Mouse (Mus musculus): ENCODE results near the gene Abr. TPM values are rescaled to one million over a fixed set of nuclear protein-coding genes. Genes with fewer than 3 reads are reported as not detected.
A peak's percentile ranks its signal among the peaks of the same experiment; 100 is the strongest.

The Abr gene
- total and polyA plus RNA-seq, 2 experiments from 2014 or later = 102 to 243 TPM

DNA sequence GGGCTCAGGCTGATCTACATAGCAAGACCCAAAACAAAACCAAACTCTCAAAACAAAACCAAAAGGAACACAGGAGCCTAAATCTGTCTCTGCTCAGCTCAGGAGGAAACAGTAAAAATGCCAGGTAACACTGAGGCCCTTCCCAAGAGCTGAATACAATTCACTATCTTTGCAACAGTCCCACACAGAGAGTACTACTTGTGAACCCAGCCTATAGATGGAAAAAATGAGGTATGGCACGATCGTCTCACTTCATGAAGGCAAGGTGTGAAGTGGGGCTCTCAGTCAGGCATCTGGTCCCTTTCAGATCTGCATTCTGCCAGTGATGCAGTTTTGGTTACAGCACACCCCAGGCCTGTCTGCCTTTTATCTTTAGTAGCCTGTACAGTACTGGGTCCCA, 138.1 kb downstream of the Abr start:
- TF ChIP-seq CTCF (IDR thresholded peaks at IDR 0.05) = no peak
- H3K9me3 ChIP-seq (ENCODE audit: low read length) = no peaks in the 10 kb centered on the region
- no peak overlapping the region for H3K4me2 ChIP-seq (ENCODE audit: low read depth, low read length, poor library complexity, severe bottlenecking)
- H3K4me1 ChIP-seq (ENCODE audit: insufficient read depth, low read length) = 0 out of 2 replicates have a peak, but pooled peaks cover 4% of the 10 kb centered on the region
- no peaks in the 10 kb centered on the region for H3K27me3 ChIP-seq (ENCODE audit: insufficient read depth, low read length)
- 85% methylated on average over 2 of the region's 2 CpGs for WGBS
- no peak for ATAC-seq (ENCODE audit: low FRiP score)
- peaks cover 13% of the 10 kb centered on the region for H3K36me3 ChIP-seq (ENCODE audit: insufficient read depth, low read length)
- H3K9ac ChIP-seq (replicated peaks; ENCODE audit: low read length, poor library complexity, severe bottlenecking) = 0 out of 2 replicates have a peak overlapping the region, but pooled peaks have one; percentile 1
- no peak for DNase-seq (ENCODE audit: low spot score)
- no peak overlapping the region for H3K4me3 ChIP-seq (ENCODE audit: low read depth, low read length)
- no peak overlapping the region for H3K27ac ChIP-seq (ENCODE audit: low read depth, low read length)

DNA sequence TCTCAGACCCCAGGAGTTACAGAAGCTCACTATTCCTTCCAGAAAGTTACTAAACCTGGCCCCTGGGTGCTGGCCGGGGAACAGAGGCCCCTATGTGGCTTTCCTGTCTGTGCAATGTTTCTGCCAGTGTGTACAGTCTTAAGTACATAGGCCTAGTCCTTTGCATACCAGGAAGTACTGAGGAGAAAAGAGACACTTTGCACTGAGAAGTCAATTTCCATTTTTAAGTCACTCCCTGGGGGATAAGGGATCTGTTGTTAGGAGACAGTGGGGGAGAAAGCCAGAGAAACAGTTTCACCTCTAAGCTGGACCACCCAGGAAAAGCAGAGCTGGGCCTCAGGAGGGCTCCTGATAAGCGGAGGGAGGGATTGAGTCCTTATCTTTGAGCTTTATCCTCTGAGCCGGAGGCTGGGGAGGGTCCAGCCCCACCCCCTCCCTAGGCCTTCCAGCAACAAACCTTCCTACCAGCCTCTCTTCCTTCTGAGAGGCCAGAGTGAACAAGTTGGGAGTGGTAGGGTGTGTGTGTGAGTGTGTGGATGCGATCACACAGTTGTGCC, 138.9 kb downstream of the Abr start:
- 0 out of 2 replicates have a peak, but pooled peaks cover 4% of the 10 kb centered on the region for H3K4me1 ChIP-seq (ENCODE audit: insufficient read depth, low read length)
- no peak overlapping the region for H3K4me3 ChIP-seq (ENCODE audit: low read depth, low read length)
- H3K36me3 ChIP-seq (ENCODE audit: insufficient read depth, low read length) = peaks cover 21% of the 10 kb centered on the region
- no peak overlapping the region for H3K4me2 ChIP-seq (ENCODE audit: low read depth, low read length, poor library complexity, severe bottlenecking)
- no peak for ATAC-seq (ENCODE audit: low FRiP score)
- no peak for DNase-seq (ENCODE audit: low spot score)
- no peak overlapping the region for H3K27ac ChIP-seq (ENCODE audit: low read depth, low read length)
- WGBS = 29% methylated on average over 4 of the region's 4 CpGs
- no peak for TF ChIP-seq CTCF (IDR thresholded peaks at IDR 0.05)
- no peaks in the 10 kb centered on the region for H3K9me3 ChIP-seq (ENCODE audit: low read length)
- H3K27me3 ChIP-seq (ENCODE audit: insufficient read depth, low read length) = no peaks in the 10 kb centered on the region
- 0 out of 2 replicates have a peak overlapping the region, but pooled peaks have one; percentile 1 for H3K9ac ChIP-seq (replicated peaks; ENCODE audit: low read length, poor library complexity, severe bottlenecking)

DNA sequence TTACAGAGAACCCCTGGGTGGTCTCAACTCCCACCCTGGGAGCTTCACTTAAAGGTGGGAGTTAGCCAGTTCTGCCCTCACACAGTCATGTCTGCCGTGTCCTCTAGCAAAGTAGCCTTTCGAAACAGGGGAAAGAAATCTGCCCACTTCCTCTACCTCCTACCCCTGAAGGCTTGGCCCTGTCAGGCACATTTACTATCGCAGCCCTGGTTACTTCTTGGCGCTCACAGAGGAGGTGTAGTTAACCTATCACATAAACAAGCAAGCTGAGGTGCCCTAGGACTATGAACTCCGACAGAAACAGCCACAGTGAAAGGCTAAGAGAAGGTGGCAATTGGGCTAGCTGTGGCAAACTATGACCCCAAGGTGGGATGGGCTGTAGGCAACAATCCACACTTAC, 139.4 kb downstream of the Abr start:
- peak overlapping the region; percentile 19; the same call in 1 of the 2 replicates for H3K9ac ChIP-seq (replicated peaks; ENCODE audit: low read length, poor library complexity, severe bottlenecking)
- no peak for ATAC-seq (ENCODE audit: low FRiP score)
- H3K27ac ChIP-seq (ENCODE audit: low read depth, low read length) = no peak overlapping the region
- 42% methylated on average over 5 of the region's 5 CpGs for WGBS
- 0 out of 2 replicates have a peak, but pooled peaks cover 4% of the 10 kb centered on the region for H3K4me1 ChIP-seq (ENCODE audit: insufficient read depth, low read length)
- H3K27me3 ChIP-seq (ENCODE audit: insufficient read depth, low read length) = no peaks in the 10 kb centered on the region
- no peak overlapping the region for H3K4me2 ChIP-seq (ENCODE audit: low read depth, low read length, poor library complexity, severe bottlenecking)
- H3K36me3 ChIP-seq (ENCODE audit: insufficient read depth, low read length) = peaks cover 22% of the 10 kb centered on the region
- no peak overlapping the region for H3K4me3 ChIP-seq (ENCODE audit: low read depth, low read length)
- no peak for DNase-seq (ENCODE audit: low spot score)
- H3K9me3 ChIP-seq (ENCODE audit: low read length) = no peaks in the 10 kb centered on the region
- TF ChIP-seq CTCF (IDR thresholded peaks at IDR 0.05) = no peak

DNA sequence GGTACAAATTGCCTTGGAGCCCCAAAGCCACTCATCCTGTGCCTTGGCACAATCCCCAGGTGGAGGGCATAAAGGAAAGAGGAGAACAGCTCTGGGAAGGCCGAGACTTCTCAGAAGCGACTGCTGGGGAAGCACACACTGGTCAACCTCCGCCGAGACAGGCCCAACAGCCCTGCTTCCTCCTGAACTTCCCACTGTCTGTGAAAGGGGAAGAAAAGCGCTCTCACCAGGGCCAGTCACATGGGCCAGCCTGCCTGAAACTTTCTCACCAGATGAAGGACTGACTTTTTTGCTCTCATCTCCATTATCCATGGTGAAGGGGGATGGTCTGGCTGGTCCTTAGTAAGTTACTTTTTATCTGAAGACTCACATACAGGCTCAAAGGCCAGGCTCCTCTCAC, 139.9 kb downstream of the Abr start:
- H3K4me1 ChIP-seq (ENCODE audit: insufficient read depth, low read length) = 0 out of 2 replicates have a peak, but pooled peaks cover 4% of the 10 kb centered on the region
- DNase-seq (ENCODE audit: low spot score) (no peak), ATAC-seq (ENCODE audit: low FRiP score) (no peak)
- H3K4me2 ChIP-seq (ENCODE audit: low read depth, low read length, poor library complexity, severe bottlenecking) = no peak overlapping the region
- no peak overlapping the region for H3K27ac ChIP-seq (ENCODE audit: low read depth, low read length)
- H3K27me3 ChIP-seq (ENCODE audit: insufficient read depth, low read length) = no peaks in the 10 kb centered on the region
- peaks cover 26% of the 10 kb centered on the region for H3K36me3 ChIP-seq (ENCODE audit: insufficient read depth, low read length)
- peak overlapping the region; percentile 19; the same call in 1 of the 2 replicates for H3K9ac ChIP-seq (replicated peaks; ENCODE audit: low read length, poor library complexity, severe bottlenecking)
- no peaks in the 10 kb centered on the region for H3K9me3 ChIP-seq (ENCODE audit: low read length)
- no peak overlapping the region for H3K4me3 ChIP-seq (ENCODE audit: low read depth, low read length)
- no peak for TF ChIP-seq CTCF (IDR thresholded peaks at IDR 0.05)
- WGBS = 62% methylated on average over 5 of the region's 5 CpGs

DNA sequence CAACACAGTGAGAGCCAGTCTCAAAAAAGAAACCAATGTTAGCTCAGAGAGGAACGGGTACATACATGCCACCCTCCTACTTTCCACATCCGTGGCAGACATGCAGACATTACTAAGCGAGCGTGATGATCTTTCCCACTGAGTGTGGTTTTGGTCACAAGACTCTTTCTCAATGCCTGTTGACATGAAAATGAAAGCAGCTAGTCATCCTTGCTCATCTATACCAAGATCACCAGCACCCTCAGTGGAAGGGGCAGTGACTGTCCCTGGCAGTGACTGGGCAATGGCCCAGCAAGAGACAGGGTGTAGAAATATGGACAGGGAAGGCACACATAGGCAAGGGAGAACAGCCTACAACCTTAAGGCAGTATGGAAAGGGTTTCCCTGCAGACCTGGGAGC, 142.4 kb downstream of the Abr start:
- 92% methylated on average over 4 of the region's 4 CpGs for WGBS
- no peak for TF ChIP-seq CTCF (IDR thresholded peaks at IDR 0.05)
- DNase-seq (ENCODE audit: low spot score) = no peak
- Histone ChIP-seq H3K4me3 (ENCODE audit: low read depth, low read length) (no peak overlapping the region), H3K27me3 (ENCODE audit: insufficient read depth, low read length) (no peaks in the 10 kb centered on the region), H3K36me3 (ENCODE audit: insufficient read depth, low read length) (peaks cover 22% of the 10 kb centered on the region), H3K27ac (ENCODE audit: low read depth, low read length) (no peak overlapping the region), H3K9ac (replicated peaks; ENCODE audit: low read length, poor library complexity, severe bottlenecking) (no peak overlapping the region), H3K4me2 (ENCODE audit: low read depth, low read length, poor library complexity, severe bottlenecking) (no peak overlapping the region), H3K9me3 (ENCODE audit: low read length) (no peaks in the 10 kb centered on the region), H3K4me1 (ENCODE audit: insufficient read depth, low read length) (peaks cover 8% of the 10 kb centered on the region; the same call in 1 of the 2 replicates)
- ATAC-seq (ENCODE audit: low FRiP score) = no peak

Measured in midbrain, postnatal 0 days (tissue).